24 mouse cellular contexts compared by ENCODE assay signal in the genomic region with DNA sequence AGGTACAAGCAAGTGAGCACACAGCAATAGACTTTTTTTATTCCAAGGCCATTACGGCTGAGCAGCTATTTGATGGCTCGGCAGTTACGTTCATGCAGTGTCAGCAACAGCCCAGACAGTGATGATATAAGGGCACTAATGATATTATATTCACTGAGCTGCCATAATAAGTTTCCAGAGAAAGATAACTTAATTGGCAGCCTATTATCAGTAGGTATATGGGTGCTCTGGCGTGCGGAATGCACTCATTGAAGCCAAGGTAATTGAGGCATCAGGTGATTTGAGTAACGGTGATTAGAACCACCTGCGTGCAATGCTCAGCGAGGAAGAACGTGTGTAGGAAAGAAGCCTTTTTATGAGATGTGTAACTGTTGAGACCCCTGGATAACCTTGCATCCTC.
DNase-seq lines count a peak whose midpoint lies in the region; ATAC-seq and TF ChIP-seq lines count a peak whose summit lies in the region.
"Had no signal": no experiment of that assay in that cellular context is flagged by ENCODE, and none has a peak within 500 bp of the region (broad histone marks: within the 10 kb centered on the region; RNA-seq: fewer than 3 reads in every experiment).

No protein-coding gene starts in this region.

- no peak overlapping the region for H3K27ac ChIP-seq in embryonic facial prominence, embryonic 11.5 days (replicated peaks; ENCODE audit: low read depth, low read length)
- no peak overlapping the region for H3K27ac ChIP-seq in embryonic facial prominence, embryonic 10.5 days (replicated peaks)
- H3K27ac ChIP-seq in limb, embryonic 11.5 days (replicated peaks; ENCODE audit: low read depth, low read length) = no peak overlapping the region
- no peak overlapping the region for H3K27ac ChIP-seq in limb, embryonic 10.5 days
- H3K27ac ChIP-seq in embryonic facial prominence, embryonic 14.5 days (replicated peaks; ENCODE audit: low read depth, low read length) = no peak overlapping the region
- no peak overlapping the region for H3K27ac ChIP-seq in midbrain, postnatal 0 days (ENCODE audit: low read depth, low read length)
- no peak overlapping the region for H3K27ac ChIP-seq in heart, embryonic 10.5 days
- H3K27ac ChIP-seq: left cerebral cortex, adult 2 months; stomach, postnatal 0 days had no signal

- no peak overlapping the region for H3K9ac ChIP-seq in embryonic facial prominence, embryonic 11.5 days (replicated peaks; ENCODE audit: low read length)
- H3K9ac ChIP-seq in limb, embryonic 11.5 days (ENCODE audit: low read length) = no peak overlapping the region
- H3K9ac ChIP-seq in embryonic facial prominence, embryonic 14.5 days (ENCODE audit: low read depth, low read length) = no peak overlapping the region
- H3K9ac ChIP-seq in midbrain, postnatal 0 days (replicated peaks; ENCODE audit: low read length, poor library complexity, severe bottlenecking) = no peak overlapping the region

- no peak for ATAC-seq in embryonic facial prominence, embryonic 11.5 days (replicated peaks; ENCODE audit: insufficient number of reproducible peaks, low FRiP score, low TSS enrichment, low read depth)
- ATAC-seq in limb, embryonic 11.5 days (ENCODE audit: insufficient number of reproducible peaks, low FRiP score, low TSS enrichment, low read depth) = no peak
- ATAC-seq in embryonic facial prominence, embryonic 14.5 days (ENCODE audit: low read depth) = 0 out of 2 replicates have a peak, but pooled peaks have one; percentile 37
- 0 out of 2 replicates have a peak, but pooled peaks have one; percentile 23 for ATAC-seq in midbrain, postnatal 0 days (ENCODE audit: low FRiP score)
- ATAC-seq: intestine, embryonic 16.5 days had no signal

- H3K4me1 ChIP-seq in embryonic facial prominence, embryonic 11.5 days (ENCODE audit: control insufficient read depth, insufficient read depth, low read length) = no peaks in the 10 kb centered on the region
- H3K4me1 ChIP-seq in embryonic facial prominence, embryonic 10.5 days = peaks cover 3% of the 10 kb centered on the region; the same call in 1 of the 2 replicates
- H3K4me1 ChIP-seq in limb, embryonic 11.5 days (ENCODE audit: control insufficient read depth, insufficient read depth, low read length) = no peaks in the 10 kb centered on the region
- H3K4me1 ChIP-seq in limb, embryonic 10.5 days = peaks cover 7% of the 10 kb centered on the region; the same call in 1 of the 2 replicates
- H3K4me1 ChIP-seq in embryonic facial prominence, embryonic 14.5 days (ENCODE audit: control insufficient read depth, insufficient read depth, low read length) = no peaks in the 10 kb centered on the region
- H3K4me1 ChIP-seq in midbrain, postnatal 0 days (ENCODE audit: insufficient read depth, low read length) = no peaks in the 10 kb centered on the region
- H3K4me1 ChIP-seq in heart, embryonic 10.5 days = no peaks in the 10 kb centered on the region

- no peak overlapping the region for H3K4me2 ChIP-seq in embryonic facial prominence, embryonic 11.5 days (ENCODE audit: low read depth, low read length)
- no peak overlapping the region for H3K4me2 ChIP-seq in limb, embryonic 11.5 days (ENCODE audit: low read depth, severe bottlenecking)
- H3K4me2 ChIP-seq in embryonic facial prominence, embryonic 14.5 days (ENCODE audit: low read depth, low read length) = no peak overlapping the region
- H3K4me2 ChIP-seq in midbrain, postnatal 0 days (ENCODE audit: low read depth, low read length, poor library complexity, severe bottlenecking) = no peak overlapping the region
- H3K4me2 ChIP-seq: liver, embryonic 11.5 days had no signal

- no peaks in the 10 kb centered on the region for H3K36me3 ChIP-seq in embryonic facial prominence, embryonic 11.5 days (replicated peaks; ENCODE audit: control insufficient read depth, insufficient read depth, low read depth, low read length)
- no peaks in the 10 kb centered on the region for H3K36me3 ChIP-seq in embryonic facial prominence, embryonic 10.5 days (replicated peaks)
- no peaks in the 10 kb centered on the region for H3K36me3 ChIP-seq in limb, embryonic 11.5 days (ENCODE audit: control insufficient read depth, insufficient read depth, low read length)
- H3K36me3 ChIP-seq in limb, embryonic 10.5 days = no peaks in the 10 kb centered on the region
- no peaks in the 10 kb centered on the region for H3K36me3 ChIP-seq in embryonic facial prominence, embryonic 14.5 days (ENCODE audit: control insufficient read depth, insufficient read depth, low read length)
- no peaks in the 10 kb centered on the region for H3K36me3 ChIP-seq in midbrain, postnatal 0 days (ENCODE audit: insufficient read depth, low read length)
- no peaks in the 10 kb centered on the region for H3K36me3 ChIP-seq in heart, embryonic 10.5 days

- H3K9me3 ChIP-seq in embryonic facial prominence, embryonic 11.5 days (replicated peaks; ENCODE audit: control insufficient read depth, low read length) = no peaks in the 10 kb centered on the region
- no peaks in the 10 kb centered on the region for H3K9me3 ChIP-seq in embryonic facial prominence, embryonic 10.5 days
- H3K9me3 ChIP-seq in limb, embryonic 11.5 days (ENCODE audit: control insufficient read depth, low read length) = no peaks in the 10 kb centered on the region
- H3K9me3 ChIP-seq in limb, embryonic 10.5 days (replicated peaks) = no peaks in the 10 kb centered on the region
- no peaks in the 10 kb centered on the region for H3K9me3 ChIP-seq in embryonic facial prominence, embryonic 14.5 days (ENCODE audit: control insufficient read depth, low read length)
- H3K9me3 ChIP-seq in midbrain, postnatal 0 days (ENCODE audit: low read length) = no peaks in the 10 kb centered on the region
- H3K9me3 ChIP-seq in heart, embryonic 10.5 days = no peaks in the 10 kb centered on the region

- no peaks in the 10 kb centered on the region for H3K27me3 ChIP-seq in embryonic facial prominence, embryonic 11.5 days (ENCODE audit: control insufficient read depth, insufficient read depth, low read length)
- H3K27me3 ChIP-seq in embryonic facial prominence, embryonic 10.5 days (replicated peaks; ENCODE audit: low read depth, poor library complexity, severe bottlenecking) = no peaks in the 10 kb centered on the region
- H3K27me3 ChIP-seq in limb, embryonic 11.5 days (ENCODE audit: control insufficient read depth, insufficient read depth, low read length) = no peaks in the 10 kb centered on the region
- no peaks in the 10 kb centered on the region for H3K27me3 ChIP-seq in limb, embryonic 10.5 days (ENCODE audit: low read depth, poor library complexity, severe bottlenecking)
- no peaks in the 10 kb centered on the region for H3K27me3 ChIP-seq in embryonic facial prominence, embryonic 14.5 days (replicated peaks; ENCODE audit: control insufficient read depth, insufficient read depth, low read length)
- H3K27me3 ChIP-seq in midbrain, postnatal 0 days (ENCODE audit: insufficient read depth, low read length) = no peaks in the 10 kb centered on the region
- H3K27me3 ChIP-seq in heart, embryonic 10.5 days (ENCODE audit: insufficient read depth, poor library complexity, severe bottlenecking) = no peaks in the 10 kb centered on the region

- DNase-seq in embryonic facial prominence, embryonic 11.5 days (ENCODE audit: low spot score) = peak; percentile 1
- DNase-seq in embryonic facial prominence, embryonic 10.5 days (ENCODE audit: low spot score) = no peak
- DNase-seq in limb, embryonic 11.5 days (ENCODE audit: low spot score) = peak; percentile 32
- DNase-seq in limb, embryonic 10.5 days (ENCODE audit: low spot score) = no peak
- DNase-seq in embryonic facial prominence, embryonic 14.5 days (ENCODE audit: low spot score) = no peak
- DNase-seq in midbrain, postnatal 0 days (ENCODE audit: low spot score) = no peak
- DNase-seq in kidney, postnatal 4 days = no peak
- DNase-seq in heart, embryonic 10.5 days (ENCODE audit: low spot score) = no peak
- DNase-seq: adrenal gland, postnatal 10 days; cerebellum, adult 11-12 months; cerebellum, postnatal 14 days; gastrocnemius, postnatal 10 days; heart, adult 11 months; heart, postnatal 4 days; kidney, postnatal 36 days; layer of hippocampus, adult 9-11 months; left cerebral cortex, postnatal 4 days; lung, adult 18-20 months; lung, postnatal 14 days; right cerebral cortex, adult 18-20 months had no signal

- TF ChIP-seq CTCF in midbrain, postnatal 0 days (IDR thresholded peaks at IDR 0.05) = no peak

- WGBS in embryonic facial prominence, embryonic 11.5 days = 54% methylated on average over 9 of the region's 9 CpGs
- 72% methylated on average over 9 of the region's 9 CpGs for WGBS in embryonic facial prominence, embryonic 10.5 days
- 22% methylated on average over 9 of the region's 9 CpGs for WGBS in limb, embryonic 11.5 days
- WGBS in limb, embryonic 10.5 days = 54% methylated on average over 9 of the region's 9 CpGs
- WGBS in embryonic facial prominence, embryonic 14.5 days = 63% methylated on average over 9 of the region's 9 CpGs
- 81% methylated on average over 9 of the region's 9 CpGs for WGBS in midbrain, postnatal 0 days
- WGBS in heart, embryonic 10.5 days = 84% methylated on average over 9 of the region's 9 CpGs

- H3K4me3 ChIP-seq in embryonic facial prominence, embryonic 11.5 days (ENCODE audit: low read depth, low read length) = no peak overlapping the region
- no peak overlapping the region for H3K4me3 ChIP-seq in embryonic facial prominence, embryonic 10.5 days
- no peak overlapping the region for H3K4me3 ChIP-seq in limb, embryonic 11.5 days (ENCODE audit: low read depth, low read length)
- no peak overlapping the region for H3K4me3 ChIP-seq in limb, embryonic 10.5 days
- H3K4me3 ChIP-seq in embryonic facial prominence, embryonic 14.5 days (ENCODE audit: low read depth, low read length) = no peak overlapping the region
- no peak overlapping the region for H3K4me3 ChIP-seq in midbrain, postnatal 0 days (ENCODE audit: low read depth, low read length)
- no peak overlapping the region for H3K4me3 ChIP-seq in heart, embryonic 10.5 days
- H3K4me3 ChIP-seq: left cerebral cortex, adult 2 months had no signal

Comparison
In these comparisons a context has a peak if more than half of its experiments do, and no peak if none do; other contexts are left out.
1. ATAC-seq: peak in embryonic facial prominence, embryonic 14.5 days (single experiment) and midbrain, postnatal 0 days (single experiment); none in embryonic facial prominence, embryonic 11.5 days (single experiment) and limb, embryonic 11.5 days (single experiment).
2. DNase-seq: peak in embryonic facial prominence, embryonic 11.5 days (single experiment) and limb, embryonic 11.5 days (single experiment); none in embryonic facial prominence, embryonic 10.5 days (single experiment), limb, embryonic 10.5 days (single experiment), embryonic facial prominence, embryonic 14.5 days (single experiment), midbrain, postnatal 0 days (single experiment), kidney, postnatal 4 days (0 of 2) and heart, embryonic 10.5 days (single experiment).